Mouse (Mus musculus): Measurements from ENCODE around the gene Mrps11. TPM values are rescaled to one million over a fixed set of nuclear protein-coding genes. Genes with fewer than 3 reads are reported as not detected.

Gene Mrps11
- polyA plus RNA-seq, 1 experiment from 2014 or later = 81.8 TPM

GRCm38 (mm10) chr7:78766019-78766683, 16.8 kb upstream of the Mrps11 start:
- peaks cover 18% of the 10 kb centered on the region; the same call in 1 of the 2 replicates for H3K27me3 ChIP-seq
- no peak overlapping the region for H3K9ac ChIP-seq
- H3K9me3 ChIP-seq = no peaks in the 10 kb centered on the region
- H3K27ac ChIP-seq = no peak overlapping the region
- 22% methylated on average over 18 of the region's 18 CpGs for WGBS
- no peaks in the 10 kb centered on the region for H3K36me3 ChIP-seq
- H3K4me2 ChIP-seq (replicated peaks) = peak overlapping the region; percentile 21; the same call in 1 of the 2 replicates
- no peaks in the 10 kb centered on the region for H3K4me1 ChIP-seq
- peak; percentile 44; the same call in 1 of the 2 replicates for ATAC-seq (ENCODE audit: low FRiP score, low read depth)
- no peak overlapping the region for H3K4me3 ChIP-seq

- Histone ChIP-seq H3K4me2 (replicated peaks) (no peak overlapping the region), H3K4me3 (no peak overlapping the region), H3K9me3 (no peaks in the 10 kb centered on the region), H3K27ac (no peak overlapping the region), H3K4me1 (no peaks in the 10 kb centered on the region), H3K27me3 (peaks cover 18% of the 10 kb centered on the region; the same call in 1 of the 2 replicates), H3K9ac (no peak overlapping the region), H3K36me3 (peaks cover 3% of the 10 kb centered on the region; the same call in 1 of the 2 replicates)
- WGBS = 88% methylated on average over 12 of the region's 12 CpGs
- ATAC-seq (ENCODE audit: low FRiP score, low read depth) = no peak
These were observed 14.9 kb upstream of the Mrps11 start for GRCm38 (mm10) chr7:78767929-78768531.

GRCm38 (mm10) chr7:78769075-78769652, 13.8 kb upstream of the Mrps11 start:
- WGBS = 60% methylated on average over 7 of the region's 7 CpGs
- Histone ChIP-seq H3K9ac (no peak overlapping the region), H3K36me3 (peaks cover 14% of the 10 kb centered on the region), H3K4me1 (no peaks in the 10 kb centered on the region), H3K27ac (no peak overlapping the region), H3K9me3 (no peaks in the 10 kb centered on the region), H3K4me3 (no peak overlapping the region), H3K27me3 (peaks cover 18% of the 10 kb centered on the region; the same call in 1 of the 2 replicates), H3K4me2 (replicated peaks) (no peak overlapping the region)
- ATAC-seq (ENCODE audit: low FRiP score, low read depth) = no peak

- no peak overlapping the region for H3K27ac ChIP-seq
- WGBS = 80% methylated on average over 5 of the region's 5 CpGs
- no peak overlapping the region for H3K9ac ChIP-seq
- no peak overlapping the region for H3K4me2 ChIP-seq (replicated peaks)
- no peaks in the 10 kb centered on the region for H3K9me3 ChIP-seq
- H3K4me3 ChIP-seq = no peak overlapping the region
- ATAC-seq (ENCODE audit: low FRiP score, low read depth) = no peak
- peaks cover 31% of the 10 kb centered on the region for H3K36me3 ChIP-seq
- peaks cover 11% of the 10 kb centered on the region; the same call in 1 of the 2 replicates for H3K27me3 ChIP-seq
- H3K4me1 ChIP-seq = no peaks in the 10 kb centered on the region
These were observed 12.0 kb upstream of the Mrps11 start for GRCm38 (mm10) chr7:78770936-78771335.

GRCm38 (mm10) chr7:78778741-78779140, 4.2 kb upstream of the Mrps11 start:
- Histone ChIP-seq H3K9ac (no peak overlapping the region), H3K4me1 (peaks cover 10% of the 10 kb centered on the region), H3K4me2 (replicated peaks) (no peak overlapping the region), H3K27me3 (no peaks in the 10 kb centered on the region), H3K4me3 (no peak overlapping the region), H3K36me3 (peaks cover 63% of the 10 kb centered on the region), H3K9me3 (no peaks in the 10 kb centered on the region), H3K27ac (no peak overlapping the region)
- no peak for ATAC-seq (ENCODE audit: low FRiP score, low read depth)
- WGBS = 96% methylated on average over 5 of the region's 5 CpGs

GRCm38 (mm10) chr7:78785906-78786305, 3.0 kb downstream of the Mrps11 start:
- H3K4me2 ChIP-seq (replicated peaks) = no peak overlapping the region
- 82% methylated on average over 5 of the region's 5 CpGs for WGBS
- peaks cover 53% of the 10 kb centered on the region for H3K36me3 ChIP-seq
- H3K4me1 ChIP-seq = peaks cover 16% of the 10 kb centered on the region
- H3K9me3 ChIP-seq = no peaks in the 10 kb centered on the region
- H3K27me3 ChIP-seq = no peaks in the 10 kb centered on the region
- no peak overlapping the region for H3K4me3 ChIP-seq
- no peak for ATAC-seq (ENCODE audit: low FRiP score, low read depth)
- no peak overlapping the region for H3K27ac ChIP-seq
- no peak overlapping the region for H3K9ac ChIP-seq

- peaks cover 72% of the 10 kb centered on the region for H3K36me3 ChIP-seq
- ATAC-seq (ENCODE audit: low FRiP score, low read depth) = no peak
- 91% methylated on average over 12 of the region's 12 CpGs for WGBS
These were observed 5.0 kb downstream of the Mrps11 start for GRCm38 (mm10) chr7:78787793-78788380.

GRCm38 (mm10) chr7:78791359-78792222, 8.7 kb downstream of the Mrps11 start:
- no peaks in the 10 kb centered on the region for H3K27me3 ChIP-seq
- WGBS = 87% methylated on average over 15 of the region's 15 CpGs
- H3K9me3 ChIP-seq = no peaks in the 10 kb centered on the region
- H3K4me1 ChIP-seq = 0 out of 2 replicates have a peak, but pooled peaks cover 2% of the 10 kb centered on the region
- H3K9ac ChIP-seq = no peak overlapping the region
- H3K4me2 ChIP-seq (replicated peaks) = no peak overlapping the region
- no peak overlapping the region for H3K27ac ChIP-seq
- no peak overlapping the region for H3K4me3 ChIP-seq
- H3K36me3 ChIP-seq = peaks cover 65% of the 10 kb centered on the region
- ATAC-seq (ENCODE audit: low FRiP score, low read depth) = peak; percentile 58; the same call in 1 of the 2 replicates

More at GRCm38 (mm10) chr7:78787793-78788380, 5.0 kb downstream of the Mrps11 start:
- Histone ChIP-seq H3K27me3 (no peaks in the 10 kb centered on the region), H3K27ac (no peak overlapping the region), H3K9ac (no peak overlapping the region), H3K9me3 (no peaks in the 10 kb centered on the region), H3K4me2 (replicated peaks) (no peak overlapping the region), H3K4me1 (peaks cover 8% of the 10 kb centered on the region), H3K4me3 (no peak overlapping the region)

GRCm38 (mm10) chr7:78793895-78794570, 11.1 kb downstream of the Mrps11 start:
- no peak for ATAC-seq (ENCODE audit: low FRiP score, low read depth)
- no peaks in the 10 kb centered on the region for H3K27me3 ChIP-seq
- no peak overlapping the region for H3K4me2 ChIP-seq (replicated peaks)
- no peak overlapping the region for H3K27ac ChIP-seq
- no peak overlapping the region; the same call in 1 of the 2 replicates for H3K9ac ChIP-seq
- H3K36me3 ChIP-seq = peaks cover 45% of the 10 kb centered on the region
- no peaks in the 10 kb centered on the region for H3K9me3 ChIP-seq
- 0 out of 2 replicates have a peak, but pooled peaks cover 2% of the 10 kb centered on the region for H3K4me1 ChIP-seq
- H3K4me3 ChIP-seq = no peak overlapping the region
- 81% methylated on average over 13 of the region's 13 CpGs for WGBS

- WGBS = 69% methylated on average over 6 of the region's 6 CpGs
- H3K9me3 ChIP-seq = no peaks in the 10 kb centered on the region
- no peak for ATAC-seq (ENCODE audit: low FRiP score, low read depth)
- H3K9ac ChIP-seq = no peak overlapping the region
- H3K4me2 ChIP-seq (replicated peaks) = no peak overlapping the region
- H3K36me3 ChIP-seq = peaks cover 39% of the 10 kb centered on the region
- 0 out of 2 replicates have a peak, but pooled peaks cover 2% of the 10 kb centered on the region for H3K4me1 ChIP-seq
- no peak overlapping the region for H3K27ac ChIP-seq
- no peaks in the 10 kb centered on the region for H3K27me3 ChIP-seq
- no peak overlapping the region for H3K4me3 ChIP-seq
These were observed 11.7 kb downstream of the Mrps11 start for GRCm38 (mm10) chr7:78794571-78795092.

GRCm38 (mm10) chr7:78796624-78797023, 13.7 kb downstream of the Mrps11 start:
- no peak for ATAC-seq (ENCODE audit: low FRiP score, low read depth)
- H3K9me3 ChIP-seq = no peaks in the 10 kb centered on the region
- 90% methylated on average over 3 of the region's 3 CpGs for WGBS
- H3K27me3 ChIP-seq = no peaks in the 10 kb centered on the region
- no peak overlapping the region for H3K9ac ChIP-seq
- H3K27ac ChIP-seq = no peak overlapping the region
- H3K36me3 ChIP-seq = peaks cover 20% of the 10 kb centered on the region
- H3K4me1 ChIP-seq = 0 out of 2 replicates have a peak, but pooled peaks cover 2% of the 10 kb centered on the region
- no peak overlapping the region for H3K4me2 ChIP-seq (replicated peaks)
- H3K4me3 ChIP-seq = no peak overlapping the region

Measured in limb, embryonic 13.5 days (tissue).